Mouse (Mus musculus) neutrophil, adult 59 days (primary cell): ENCODE measurements around the gene Ciao2a. TPM values are rescaled to one million over a fixed set of nuclear protein-coding genes. Genes with fewer than 3 reads are reported as not detected.

Experiments used
- total RNA-seq, 2 experiments: library from RNA; stranded (reverse); gene quantifications; 1 replicate in 1 of 2; 2 replicates in 1 of 2; pipeline ENCODE4 v1.2.4; 2023

Ciao2a gene
- total RNA-seq: 10 to 100 TPM; 65.5 to 84.9 TPM

DNA sequence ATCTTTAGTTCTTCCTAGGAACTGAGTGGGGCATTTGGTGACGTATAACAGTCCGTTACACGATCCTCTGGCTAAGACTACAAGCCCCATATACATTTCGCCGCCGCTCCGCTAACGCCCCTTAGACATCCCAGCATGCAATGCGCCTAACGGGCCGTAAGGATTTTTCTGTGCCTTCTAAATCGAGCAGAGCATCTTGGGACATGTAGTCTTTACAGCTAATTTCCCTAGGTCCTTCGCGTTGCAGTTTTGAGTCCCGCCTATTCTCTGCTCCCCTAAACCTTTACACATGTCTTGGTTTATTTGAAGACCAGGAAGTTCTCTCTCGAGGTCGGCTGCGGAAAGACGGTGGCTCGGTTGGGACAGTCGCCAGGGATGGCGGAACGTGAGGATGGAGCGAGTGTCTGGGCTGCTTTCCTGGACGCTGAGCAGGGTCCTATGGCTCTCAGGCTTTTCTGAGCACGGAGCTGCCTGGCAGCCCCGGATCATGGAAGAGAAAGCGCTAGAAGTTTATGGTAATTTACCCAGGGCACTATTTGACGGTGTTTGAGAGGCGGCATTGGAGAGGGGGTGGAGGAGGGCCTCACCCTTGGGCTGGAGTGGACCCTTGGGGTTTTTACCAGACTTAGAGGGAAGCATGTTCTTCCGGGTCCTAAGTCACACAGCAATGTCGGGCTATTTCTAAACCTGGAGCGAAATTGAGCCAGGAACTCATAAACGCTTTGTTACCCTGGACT lies at the start of gene Ciao2a, which contains the start of gene Snx1:
Gene Ciao2a (plus strand): TSS at position 156 of the 737 bp plus-strand sequence.
Gene Snx1 (minus strand): TSS at position 132 of the 737 bp plus-strand sequence.

GRCm38 (mm10) chr9:66157958-66158830 lies 31.8 kb downstream of the Ciao2a start, which contains the start of gene Dapk2:
Gene Dapk2, plus strand, starts transcription at chr9:66158223.

Other genes starting within 250 kb of the Ciao2a start
- 10 to 100 TPM; 77.4 to 90.4 TPM for gene Pclaf, start 236.4 kb upstream of the Ciao2a start, total RNA-seq
- gene Trip4, start 217.8 kb upstream of the Ciao2a start, total RNA-seq: 10 to 100 TPM; 26.9 to 28.4 TPM
- 10 to 100 TPM; 40.7 to 46.4 TPM for gene Csnk1g1, start 217.7 kb upstream of the Ciao2a start, total RNA-seq
- 100 to 1,000 TPM; 182 to 215 TPM for gene Ppib, start 66.4 kb upstream of the Ciao2a start, total RNA-seq
- gene Snx22, start 56.9 kb upstream of the Ciao2a start, total RNA-seq: under 1 TPM; 0.37 to 0.91 TPM
- 10 to 100 TPM; 75.3 to 88.6 TPM for gene Snx1, start within 50 bp of the Ciao2a start, total RNA-seq
- gene Dapk2, start 31.6 kb downstream of the Ciao2a start, total RNA-seq: 10 to 100 TPM; 14.1 to 18.4 TPM
- 10 to 100 TPM; 73.3 to 82.9 TPM for gene Herc1, start 223.8 kb downstream of the Ciao2a start, total RNA-seq